19 mouse cellular contexts compared by ENCODE assay signal in the genomic region with DNA sequence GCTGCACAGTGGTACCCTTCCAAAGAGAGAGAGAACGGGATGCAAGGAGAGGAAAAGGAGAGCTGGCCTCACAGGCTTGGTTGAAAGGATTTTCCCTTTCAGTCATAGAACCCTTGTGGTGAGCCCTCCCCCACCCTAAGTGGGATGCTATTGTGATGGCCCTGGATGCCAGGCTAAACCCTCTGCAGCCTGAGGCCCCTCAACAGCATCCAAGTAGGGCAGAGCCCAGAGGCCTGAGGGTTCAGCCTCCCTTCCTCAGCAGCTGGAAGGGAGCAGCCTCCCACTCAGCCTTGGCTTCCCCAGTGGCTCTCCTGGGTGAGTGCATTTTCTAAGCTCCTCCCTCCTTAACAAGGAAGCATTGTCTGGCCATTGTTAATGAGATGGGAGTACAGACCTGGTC.
DNase-seq lines count a peak whose midpoint lies in the region; ATAC-seq lines count a peak whose summit lies in the region.
"Had no signal": no experiment of that assay in that cellular context is flagged by ENCODE, and none has a peak within 500 bp of the region (broad histone marks: within the 10 kb centered on the region; RNA-seq: fewer than 3 reads in every experiment).

No protein-coding gene starts in this region.

- ATAC-seq in hindbrain, embryonic 16.5 days: no peak
- no peak for ATAC-seq in forebrain, embryonic 13.5 days
- ATAC-seq in midbrain, embryonic 13.5 days: no peak

- no peak overlapping the region; the same call in 1 of the 2 replicates for H3K9ac ChIP-seq in hindbrain, embryonic 16.5 days (ENCODE audit: low read depth, low read length)
- peak overlapping the region; percentile 30; the same call in 1 of the 2 replicates for H3K9ac ChIP-seq in forebrain, embryonic 13.5 days
- peak overlapping the region; percentile 36; the same call in 1 of the 2 replicates for H3K9ac ChIP-seq in midbrain, embryonic 13.5 days (replicated peaks)
- H3K9ac ChIP-seq: hindbrain, embryonic 15.5 days; limb, embryonic 13.5 days; liver, embryonic 14.5 days; stomach, embryonic 15.5 days had no signal

- WGBS in hindbrain, embryonic 10.5 days: 59% methylated on average over 1 of the region's 1 CpGs
- 38% methylated on average over 1 of the region's 1 CpGs for WGBS in hindbrain, embryonic 16.5 days
- WGBS in forebrain, embryonic 13.5 days: 0% methylated on average over 1 of the region's 1 CpGs
- WGBS in midbrain, embryonic 13.5 days: 14% methylated on average over 1 of the region's 1 CpGs

- H3K4me2 ChIP-seq in hindbrain, embryonic 16.5 days (ENCODE audit: low read length): no peak overlapping the region
- H3K4me2 ChIP-seq in forebrain, embryonic 13.5 days: no peak overlapping the region
- H3K4me2 ChIP-seq in midbrain, embryonic 13.5 days (replicated peaks): no peak overlapping the region
- H3K4me2 ChIP-seq: hindbrain, embryonic 15.5 days; limb, embryonic 13.5 days; stomach, embryonic 15.5 days had no signal

- H3K4me3 ChIP-seq in hindbrain, embryonic 10.5 days: no peak overlapping the region
- no peak overlapping the region for H3K4me3 ChIP-seq in hindbrain, embryonic 16.5 days (ENCODE audit: low read length)
- H3K4me3 ChIP-seq in brown adipose tissue, adult 24 weeks (ENCODE audit: insufficient read depth, low read depth, low read length): no peak overlapping the region
- H3K4me3 ChIP-seq in forebrain, embryonic 13.5 days: no peak overlapping the region
- H3K4me3 ChIP-seq in midbrain, embryonic 13.5 days (replicated peaks): no peak overlapping the region
- H3K4me3 ChIP-seq: hindbrain, embryonic 15.5 days; limb, embryonic 13.5 days; megakaryocyte, embryonic 14.5 days; stomach, embryonic 15.5 days had no signal

- H3K9me3 ChIP-seq in hindbrain, embryonic 10.5 days: no peaks in the 10 kb centered on the region
- no peaks in the 10 kb centered on the region for H3K9me3 ChIP-seq in hindbrain, embryonic 16.5 days (ENCODE audit: control insufficient read depth, low read length)
- no peaks in the 10 kb centered on the region for H3K9me3 ChIP-seq in forebrain, embryonic 13.5 days (replicated peaks)
- no peaks in the 10 kb centered on the region for H3K9me3 ChIP-seq in midbrain, embryonic 13.5 days
- H3K9me3 ChIP-seq: hindbrain, embryonic 15.5 days; limb, embryonic 13.5 days; megakaryocyte, embryonic 14.5 days; stomach, embryonic 15.5 days had no signal

- peaks cover 93% of the 10 kb centered on the region for H3K36me3 ChIP-seq in hindbrain, embryonic 10.5 days
- peaks cover 8% of the 10 kb centered on the region for H3K36me3 ChIP-seq in hindbrain, embryonic 16.5 days (ENCODE audit: control insufficient read depth, insufficient read depth, low read length)
- H3K36me3 ChIP-seq in forebrain, embryonic 13.5 days (ENCODE audit: poor library complexity, severe bottlenecking): peaks cover 83% of the 10 kb centered on the region
- peaks cover 67% of the 10 kb centered on the region for H3K36me3 ChIP-seq in midbrain, embryonic 13.5 days

- H3K27me3 ChIP-seq in hindbrain, embryonic 10.5 days (ENCODE audit: insufficient read depth, poor library complexity, severe bottlenecking): no peaks in the 10 kb centered on the region
- no peaks in the 10 kb centered on the region for H3K27me3 ChIP-seq in hindbrain, embryonic 16.5 days (replicated peaks; ENCODE audit: control insufficient read depth, insufficient read depth, low read length)
- H3K27me3 ChIP-seq in forebrain, embryonic 13.5 days: no peaks in the 10 kb centered on the region
- H3K27me3 ChIP-seq in midbrain, embryonic 13.5 days: no peaks in the 10 kb centered on the region
- H3K27me3 ChIP-seq: hindbrain, embryonic 15.5 days; limb, embryonic 13.5 days; megakaryocyte, embryonic 14.5 days; stomach, embryonic 15.5 days had no signal

- H3K27ac ChIP-seq in hindbrain, embryonic 10.5 days: peak overlapping the region; percentile 69
- no peak overlapping the region for H3K27ac ChIP-seq in hindbrain, embryonic 16.5 days (ENCODE audit: low read depth, low read length)
- peak overlapping the region; percentile 41 for H3K27ac ChIP-seq in brown adipose tissue, adult 24 weeks (replicated peaks; ENCODE audit: low read depth, low read length)
- H3K27ac ChIP-seq in forebrain, embryonic 13.5 days: peak overlapping the region; percentile 54
- H3K27ac ChIP-seq in midbrain, embryonic 13.5 days: peak overlapping the region; percentile 61
- H3K27ac ChIP-seq: limb, embryonic 13.5 days; liver, embryonic 14.5 days; stomach, embryonic 15.5 days had no signal

- H3K4me1 ChIP-seq in hindbrain, embryonic 10.5 days (replicated peaks): peaks cover 82% of the 10 kb centered on the region
- peaks cover 18% of the 10 kb centered on the region for H3K4me1 ChIP-seq in hindbrain, embryonic 16.5 days (ENCODE audit: control insufficient read depth, insufficient read depth, low read depth, low read length)
- peaks cover 27% of the 10 kb centered on the region for H3K4me1 ChIP-seq in brown adipose tissue, adult 24 weeks (ENCODE audit: control insufficient read depth, insufficient read depth, insufficient read length, low read length)
- peaks cover 64% of the 10 kb centered on the region for H3K4me1 ChIP-seq in forebrain, embryonic 13.5 days
- H3K4me1 ChIP-seq in midbrain, embryonic 13.5 days (replicated peaks): peaks cover 76% of the 10 kb centered on the region

- DNase-seq in hindbrain, embryonic 10.5 days (ENCODE audit: low spot score): no peak
- no peak for DNase-seq in kidney, postnatal 4 days
- DNase-seq in adrenal gland, postnatal 25 days: no peak
- DNase-seq: cerebellum, adult 11 months; cerebellum, postnatal 14 days; gastrocnemius, postnatal 25 days; kidney, adult 18-20 months; kidney, postnatal 14 days; spleen, adult 18-20 months; thymus, postnatal 36 days had no signal
